Mouse (Mus musculus) kidney, embryonic 14.5 days (tissue): ENCODE data around the gene Cdh13. TPM values are rescaled to one million over a fixed set of nuclear protein-coding genes. Genes with fewer than 3 reads are reported as not detected.

Experiments used
- ATAC-seq: fragments of 200-750 bp; cut with Nextera tagmentation; 2 replicates; pipeline ENCODE4 v1.8.0; 2017; ENCODE audit warnings: moderate number of reproducible peaks, mild to moderate bottlenecking, moderate TSS enrichment, moderate library complexity; ENCODE audit not compliant: low FRiP score, low TSS enrichment
- H3K27ac ChIP-seq: fragments of 300-500 bp; sonication (generic); 2 replicates; pipeline ENCODE4 v1.5.1; 2014; ENCODE audit warnings: low read depth, mild to moderate bottlenecking, low read length, moderate library complexity, mixed read lengths
- H3K27me3 ChIP-seq: fragments of 300-500 bp; sonication (generic); 2 replicates; pipeline ENCODE4 v1.6.1; 2014; ENCODE audit warnings: mild to moderate bottlenecking, low read length; ENCODE audit not compliant: control insufficient read depth, insufficient read depth
- H3K36me3 ChIP-seq: fragments of 300-500 bp; sonication (generic); 2 replicates; pipeline ENCODE4 v1.6.1; 2014; ENCODE audit warnings: low read length, mixed read lengths; ENCODE audit not compliant: control insufficient read depth, insufficient read depth
- H3K4me1 ChIP-seq: fragments of 300-500 bp; sonication (generic); 2 replicates; pipeline ENCODE4 v1.6.1; 2014; ENCODE audit warnings: low read length, mixed read lengths; ENCODE audit not compliant: control insufficient read depth, insufficient read depth
- H3K4me2 ChIP-seq: fragments of 300-500 bp; sonication (generic); replicated peaks from 2 replicates; pipeline ENCODE4 v1.6.1; 2014; ENCODE audit warnings: low read depth, mild to moderate bottlenecking, low read length
- H3K4me3 ChIP-seq: fragments of 300-500 bp; sonication (generic); 2 replicates; pipeline ENCODE4 v1.5.1; 2014; ENCODE audit warnings: mild to moderate bottlenecking, low read length
- H3K9ac ChIP-seq: fragments of 300-500 bp; sonication (generic); 2 replicates; pipeline ENCODE4 v1.6.1; 2014; ENCODE audit warnings: low read depth, mild to moderate bottlenecking, low read length, moderate library complexity
- H3K9me3 ChIP-seq: fragments of 300-500 bp; sonication (generic); 2 replicates; pipeline ENCODE4 v1.6.1; 2016; ENCODE audit warnings: low read length; ENCODE audit not compliant: control insufficient read depth
- WGBS: fragments of 180-500 bp; shearing (Covaris S2); extraction: QIAGEN DNeasy Blood & Tissue Kit; methylation state at CpG from one replicate; pipeline ENCODE4 v1.1.7; 2014; 5-methylcytosine and 5-hydroxymethylcytosine counted together
- polyA plus RNA-seq: library from polyadenylated mRNA; unstranded; fragments of >200 nt; fragmentation: Nextera tagmentation; extraction: Ambion mirVana; gene quantifications from 2 replicates; pipeline ENCODE4 v1.2.1, GENCODE M21; 2014

The Cdh13 gene
- polyA plus RNA-seq, 1 experiment from 2014 or later, result 3.1 TPM

DNA sequence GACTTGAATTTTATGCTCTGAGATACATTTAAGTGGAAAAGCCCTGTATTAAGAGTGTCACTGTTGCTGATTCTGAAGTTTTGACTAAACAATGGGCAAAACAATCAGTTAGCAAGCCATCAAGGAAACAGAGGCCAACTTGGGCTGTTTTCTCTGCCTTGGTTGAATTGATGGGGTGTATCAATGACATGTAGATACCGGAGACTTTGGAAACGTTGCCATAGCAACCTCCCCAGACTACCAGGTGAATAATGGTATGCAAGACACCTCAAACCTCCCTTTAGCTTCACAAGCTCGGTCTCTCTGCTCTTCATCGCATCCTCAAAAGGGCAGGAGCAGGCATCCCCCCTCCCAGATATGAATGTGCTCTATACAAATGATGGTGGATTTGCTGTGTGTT, 685.4 kb downstream of the Cdh13 start:
- peaks cover 3% of the 10 kb centered on the region; the same call in 1 of the 2 replicates for H3K9me3 ChIP-seq
- no peaks in the 10 kb centered on the region for H3K4me1 ChIP-seq
- H3K36me3 ChIP-seq, result no peaks in the 10 kb centered on the region
- H3K4me2 ChIP-seq, result no peak overlapping the region
- H3K9ac ChIP-seq, result no peak overlapping the region
- H3K27me3 ChIP-seq, result no peaks in the 10 kb centered on the region
- H3K27ac ChIP-seq, result no peak overlapping the region
- 56% methylated on average over 4 of the region's 4 CpGs for WGBS
- no peak for ATAC-seq
- H3K4me3 ChIP-seq, result no peak overlapping the region

GRCm38 (mm10) chr8:118979800-118980199, 696.3 kb downstream of the Cdh13 start:
- no peaks in the 10 kb centered on the region for H3K9me3 ChIP-seq
- H3K4me2 ChIP-seq, result no peak overlapping the region
- H3K27ac ChIP-seq, result no peak overlapping the region
- H3K4me1 ChIP-seq, result no peaks in the 10 kb centered on the region
- no peak overlapping the region for H3K9ac ChIP-seq
- WGBS, result 24% methylated on average over 5 of the region's 5 CpGs
- ATAC-seq, result no peak
- H3K4me3 ChIP-seq, result no peak overlapping the region
- no peaks in the 10 kb centered on the region for H3K36me3 ChIP-seq
- H3K27me3 ChIP-seq, result no peaks in the 10 kb centered on the region

DNA sequence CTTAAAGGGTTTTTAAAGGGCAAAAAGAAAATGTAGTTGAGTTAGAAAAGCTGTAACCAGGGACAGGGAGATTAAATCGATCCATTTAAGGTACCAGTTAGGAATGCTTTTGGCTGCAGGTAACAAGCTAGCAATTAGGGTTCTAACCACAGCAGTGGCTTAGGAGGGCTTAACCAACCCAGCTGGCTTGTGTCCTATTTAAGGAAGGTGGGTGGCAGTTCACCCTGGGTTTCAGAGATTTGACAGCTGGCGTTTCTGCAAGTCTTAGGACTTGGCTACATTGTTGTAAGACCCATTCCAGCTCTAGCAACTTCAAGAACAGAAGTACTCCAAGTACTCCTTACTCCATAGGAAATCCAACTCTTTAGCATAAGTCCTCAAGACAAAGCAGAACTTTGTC, 700.2 kb downstream of the Cdh13 start:
- Histone ChIP-seq H3K9me3 (no peaks in the 10 kb centered on the region), H3K36me3 (no peaks in the 10 kb centered on the region), H3K9ac (no peak overlapping the region), H3K4me2 (no peak overlapping the region), H3K27me3 (no peaks in the 10 kb centered on the region), H3K4me1 (no peaks in the 10 kb centered on the region), H3K27ac (no peak overlapping the region), H3K4me3 (no peak overlapping the region)
- 89% methylated on average over 2 of the region's 2 CpGs for WGBS
- ATAC-seq, result no peak

GRCm38 (mm10) chr8:118986796-118987195, 703.3 kb downstream of the Cdh13 start:
- H3K4me2 ChIP-seq, result no peak overlapping the region
- ATAC-seq, result no peak
- no peak overlapping the region for H3K27ac ChIP-seq
- H3K9me3 ChIP-seq, result no peaks in the 10 kb centered on the region
- no peak overlapping the region for H3K4me3 ChIP-seq
- no peaks in the 10 kb centered on the region for H3K27me3 ChIP-seq
- 88% methylated on average over 1 of the region's 1 CpGs for WGBS
- H3K9ac ChIP-seq, result no peak overlapping the region
- H3K36me3 ChIP-seq, result no peaks in the 10 kb centered on the region
- H3K4me1 ChIP-seq, result no peaks in the 10 kb centered on the region

DNA sequence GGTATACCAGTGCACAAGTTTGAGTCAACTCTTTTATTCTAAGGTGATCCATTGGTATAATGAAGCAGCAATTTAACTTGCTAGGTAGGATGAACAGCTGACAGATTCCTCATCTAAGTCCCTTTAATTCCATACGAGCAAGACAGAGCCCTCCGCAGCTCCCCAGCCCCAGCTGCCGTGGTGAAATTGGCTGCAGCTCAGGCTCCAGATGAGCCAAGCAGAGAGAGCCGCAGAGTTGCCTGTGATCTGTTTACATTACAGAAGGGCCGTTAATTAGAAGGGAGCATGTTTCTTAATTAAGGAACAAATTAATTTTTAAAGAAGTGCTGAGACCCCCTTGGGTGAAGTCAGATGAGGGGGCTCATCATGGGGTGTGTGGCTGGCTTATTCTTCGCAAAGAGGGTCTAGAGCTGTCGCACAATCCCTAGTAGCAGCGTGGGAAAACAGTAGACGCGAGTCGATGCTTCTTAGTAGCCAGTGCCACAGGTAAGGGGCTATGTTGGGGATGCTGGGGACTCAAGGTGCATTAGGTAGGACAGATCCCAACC, 712.2 kb downstream of the Cdh13 start:
- no peak overlapping the region for H3K4me2 ChIP-seq
- H3K36me3 ChIP-seq, result no peaks in the 10 kb centered on the region
- H3K9ac ChIP-seq, result no peak overlapping the region
- 87% methylated on average over 11 of the region's 11 CpGs for WGBS
- H3K27ac ChIP-seq, result no peak overlapping the region
- no peaks in the 10 kb centered on the region for H3K27me3 ChIP-seq
- no peaks in the 10 kb centered on the region for H3K4me1 ChIP-seq
- H3K4me3 ChIP-seq, result no peak overlapping the region
- no peak for ATAC-seq
- H3K9me3 ChIP-seq, result no peaks in the 10 kb centered on the region

- Histone ChIP-seq H3K9me3 (no peaks in the 10 kb centered on the region), H3K9ac (no peak overlapping the region), H3K4me3 (no peak overlapping the region), H3K4me2 (no peak overlapping the region), H3K4me1 (no peaks in the 10 kb centered on the region), H3K27me3 (no peaks in the 10 kb centered on the region), H3K27ac (no peak overlapping the region), H3K36me3 (no peaks in the 10 kb centered on the region)
- no peak for ATAC-seq
- 92% methylated on average over 1 of the region's 1 CpGs for WGBS
Observed at GRCm38 (mm10) chr8:119000595-119000994, 717.1 kb downstream of the Cdh13 start.

GRCm38 (mm10) chr8:119004821-119005220, 721.3 kb downstream of the Cdh13 start:
- no peak for ATAC-seq
- H3K9ac ChIP-seq, result no peak overlapping the region

DNA sequence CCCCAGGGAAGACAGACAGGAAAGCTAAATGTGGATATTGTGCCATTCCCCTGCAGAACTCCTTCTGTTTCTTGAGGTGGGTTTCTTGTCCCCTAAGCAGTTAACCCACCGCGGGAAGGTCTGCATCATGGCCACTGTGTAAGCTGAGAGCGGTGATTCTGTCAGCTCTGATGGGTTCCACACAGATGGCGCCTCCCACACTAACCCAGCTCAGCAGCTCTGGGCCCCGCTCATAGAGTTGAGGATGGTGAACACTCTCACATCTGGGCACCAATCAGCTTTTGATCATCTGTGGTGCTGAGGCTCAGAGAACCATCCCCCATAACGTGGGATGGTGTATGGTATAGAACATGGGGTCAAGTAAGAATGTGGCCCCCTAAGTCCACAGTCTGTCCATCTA, 735.1 kb downstream of the Cdh13 start:
- Histone ChIP-seq H3K4me3 (no peak overlapping the region), H3K9ac (no peak overlapping the region), H3K9me3 (no peaks in the 10 kb centered on the region), H3K4me2 (no peak overlapping the region), H3K27me3 (no peaks in the 10 kb centered on the region), H3K4me1 (no peaks in the 10 kb centered on the region), H3K27ac (no peak overlapping the region), H3K36me3 (no peaks in the 10 kb centered on the region)
- 35% methylated on average over 6 of the region's 6 CpGs for WGBS
- ATAC-seq, result peak; percentile 39; the same call in 1 of the 2 replicates

More at GRCm38 (mm10) chr8:119004821-119005220, 721.3 kb downstream of the Cdh13 start:
- Histone ChIP-seq H3K27me3 (no peaks in the 10 kb centered on the region), H3K4me3 (no peak overlapping the region), H3K9me3 (no peaks in the 10 kb centered on the region), H3K27ac (no peak overlapping the region), H3K4me2 (no peak overlapping the region), H3K36me3 (no peaks in the 10 kb centered on the region), H3K4me1 (no peaks in the 10 kb centered on the region)
- 74% methylated on average over 5 of the region's 5 CpGs for WGBS

GRCm38 (mm10) chr8:119020781-119021180, 737.2 kb downstream of the Cdh13 start:
- Histone ChIP-seq H3K36me3 (no peaks in the 10 kb centered on the region), H3K4me2 (no peak overlapping the region), H3K9me3 (no peaks in the 10 kb centered on the region), H3K4me3 (no peak overlapping the region), H3K4me1 (no peaks in the 10 kb centered on the region), H3K27me3 (no peaks in the 10 kb centered on the region), H3K9ac (no peak overlapping the region), H3K27ac (no peak overlapping the region)
- 16% methylated on average over 11 of the region's 11 CpGs for WGBS
- ATAC-seq, result no peak
